In the genomic region with DNA sequence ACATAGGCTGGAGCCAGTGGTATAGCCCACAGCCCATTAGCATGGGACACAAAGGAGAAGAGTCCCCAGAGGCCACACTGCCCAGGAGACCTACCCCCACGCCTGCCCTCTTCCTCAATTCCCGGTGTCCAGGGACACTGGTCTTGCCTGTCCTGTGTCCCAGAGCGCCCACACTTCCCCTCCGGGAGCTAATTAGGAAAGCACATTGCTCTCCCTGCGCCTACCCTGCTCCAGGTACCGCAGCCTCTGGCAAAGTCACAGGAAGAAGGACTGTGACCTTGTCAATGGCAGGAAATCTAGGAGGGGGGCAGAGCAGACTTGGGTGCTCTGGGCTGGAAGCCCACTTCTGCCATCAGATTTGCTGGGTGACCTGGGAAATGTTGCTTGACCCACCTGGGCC, we compare ENCODE assay signal across 13 mouse cellular contexts. TPM values are rescaled to one million over a fixed set of nuclear protein-coding genes. Genes with fewer than 3 reads are reported as not detected.
A peak's percentile ranks its signal among the peaks of the same experiment; 100 is the strongest.
DNase-seq lines count a peak whose midpoint lies in the region; ATAC-seq and TF ChIP-seq lines count a peak whose summit lies in the region.
"Had no signal": no experiment of that assay in that cellular context is flagged by ENCODE, and none has a peak within 500 bp of the region (broad histone marks: within the 10 kb centered on the region; RNA-seq: fewer than 3 reads in every experiment).

No protein-coding gene starts in this region.

- H3K4me3 ChIP-seq in forebrain, embryonic 10.5 days, result no peak overlapping the region
- H3K4me3 ChIP-seq in forebrain, postnatal 0 days (ENCODE audit: low read depth, low read length), result no peak overlapping the region
- H3K4me3 ChIP-seq in midbrain, embryonic 12.5 days, result no peak overlapping the region
- no peak overlapping the region for H3K4me3 ChIP-seq in midbrain, postnatal 0 days (ENCODE audit: low read depth, low read length)

- WGBS in forebrain, embryonic 10.5 days, result 68% methylated on average over 6 of the region's 6 CpGs
- WGBS in forebrain, postnatal 0 days, result 67% methylated on average over 6 of the region's 6 CpGs
- WGBS in midbrain, embryonic 12.5 days, result 67% methylated on average over 6 of the region's 6 CpGs
- WGBS in midbrain, postnatal 0 days, result 74% methylated on average over 6 of the region's 6 CpGs

- peaks cover 34% of the 10 kb centered on the region for H3K27me3 ChIP-seq in forebrain, embryonic 10.5 days (ENCODE audit: poor library complexity, severe bottlenecking)
- no peaks in the 10 kb centered on the region; the same call in 1 of the 2 replicates for H3K27me3 ChIP-seq in forebrain, postnatal 0 days (ENCODE audit: insufficient read depth, low read length)
- peaks cover 31% of the 10 kb centered on the region for H3K27me3 ChIP-seq in midbrain, embryonic 12.5 days
- peaks cover 5% of the 10 kb centered on the region for H3K27me3 ChIP-seq in midbrain, postnatal 0 days (ENCODE audit: insufficient read depth, low read length)

- no peaks in the 10 kb centered on the region for H3K36me3 ChIP-seq in forebrain, embryonic 10.5 days (replicated peaks)
- H3K36me3 ChIP-seq in forebrain, postnatal 0 days (ENCODE audit: insufficient read depth), result no peaks in the 10 kb centered on the region
- no peaks in the 10 kb centered on the region for H3K36me3 ChIP-seq in midbrain, embryonic 12.5 days
- no peaks in the 10 kb centered on the region for H3K36me3 ChIP-seq in midbrain, postnatal 0 days (ENCODE audit: insufficient read depth, low read length)

- H3K9me3 ChIP-seq in forebrain, embryonic 10.5 days, result no peaks in the 10 kb centered on the region
- no peaks in the 10 kb centered on the region for H3K9me3 ChIP-seq in forebrain, postnatal 0 days (ENCODE audit: low read length)
- H3K9me3 ChIP-seq in midbrain, embryonic 12.5 days, result no peaks in the 10 kb centered on the region
- H3K9me3 ChIP-seq in midbrain, postnatal 0 days (ENCODE audit: low read length), result no peaks in the 10 kb centered on the region

- H3K4me2 ChIP-seq in forebrain, postnatal 0 days (ENCODE audit: low read depth), result no peak overlapping the region
- H3K4me2 ChIP-seq in midbrain, embryonic 12.5 days (replicated peaks), result no peak overlapping the region
- no peak overlapping the region for H3K4me2 ChIP-seq in midbrain, postnatal 0 days (ENCODE audit: low read depth, low read length, poor library complexity, severe bottlenecking)

- H3K4me1 ChIP-seq in forebrain, embryonic 10.5 days, result peaks cover 21% of the 10 kb centered on the region
- no peaks in the 10 kb centered on the region for H3K4me1 ChIP-seq in forebrain, postnatal 0 days (ENCODE audit: insufficient read depth)
- H3K4me1 ChIP-seq in midbrain, embryonic 12.5 days, result peaks cover 3% of the 10 kb centered on the region; the same call in 1 of the 2 replicates
- H3K4me1 ChIP-seq in midbrain, postnatal 0 days (ENCODE audit: insufficient read depth, low read length), result no peaks in the 10 kb centered on the region

- no peak for ATAC-seq in forebrain, postnatal 0 days
- ATAC-seq in midbrain, embryonic 12.5 days (ENCODE audit: low FRiP score, low read depth), result peak; percentile 30; the same call in 1 of the 2 replicates
- no peak for ATAC-seq in midbrain, postnatal 0 days (ENCODE audit: low FRiP score)
- ATAC-seq: hindbrain, postnatal 0 days had no signal

- DNase-seq in forebrain, embryonic 10.5 days (ENCODE audit: extremely low spot score, low spot score), result no peak
- no peak for DNase-seq in forebrain, postnatal 0 days
- no peak for DNase-seq in midbrain, postnatal 0 days (ENCODE audit: low spot score)
- peak; percentile 55 to 59 for DNase-seq in heart, postnatal 36 days
- DNase-seq in skeletal muscle tissue, adult 2 months (ENCODE audit: low read depth, low spot score), result peak; percentile 43
- no peak for DNase-seq in ovary, adult 18-20 months (ENCODE audit: low spot score)
- DNase-seq in ovary, postnatal 14 days (ENCODE audit: low spot score), result no peak
- DNase-seq: left cerebral cortex, postnatal 4 days; thymus, adult 2 months had no signal

- peak overlapping the region; percentile 27; the same call in 1 of the 2 replicates for H3K27ac ChIP-seq in forebrain, embryonic 10.5 days
- H3K27ac ChIP-seq in forebrain, postnatal 0 days (ENCODE audit: low read depth, low read length), result no peak overlapping the region
- no peak overlapping the region for H3K27ac ChIP-seq in midbrain, embryonic 12.5 days (replicated peaks)
- H3K27ac ChIP-seq in midbrain, postnatal 0 days (ENCODE audit: low read depth, low read length), result no peak overlapping the region
- H3K27ac ChIP-seq: hindbrain, postnatal 0 days had no signal

- no peak for TF ChIP-seq CTCF in forebrain, postnatal 0 days (IDR thresholded peaks at IDR 0.05; ENCODE audit: low read depth)
- TF ChIP-seq CTCF in midbrain, postnatal 0 days (IDR thresholded peaks at IDR 0.05), result no peak

- H3K9ac ChIP-seq in forebrain, postnatal 0 days, result no peak overlapping the region
- no peak overlapping the region for H3K9ac ChIP-seq in midbrain, embryonic 12.5 days (replicated peaks)
- no peak overlapping the region for H3K9ac ChIP-seq in midbrain, postnatal 0 days (replicated peaks; ENCODE audit: low read length, poor library complexity, severe bottlenecking)

- intact Hi-C loops in heart, postnatal 36 days (cut with DNase I), result loop anchor here (1.0 kb wide), 1 partner anchor 27 kb away; no protein-coding TSS in a partner anchor

RNA-seq across cellular contexts. Expression of gene Tcf15, which starts 7.0 kb away (rescaled TPM):
- 4.0 and 4.1 TPM in 2 replicates for polyA plus RNA-seq in forebrain, embryonic 10.5 days (2016; fragmentation: Nextera tagmentation; extraction: Ambion mirVana)
- total RNA-seq in forebrain, postnatal 0 days (2014; rRNA removed), result 1.6 TPM in 1 of 2 replicates, not detected in the other
- polyA plus RNA-seq in forebrain, postnatal 0 days (2015; fragmentation: Nextera tagmentation; extraction: Ambion mirVana), result 0.69 and 1.1 TPM in 2 replicates
- polyA plus RNA-seq in midbrain, embryonic 12.5 days (2016; fragmentation: Nextera tagmentation; extraction: Ambion mirVana), result 3.4 and 3.8 TPM in 2 replicates
- 2.7 TPM in 1 of 2 replicates, not detected in the other for total RNA-seq in midbrain, postnatal 0 days (2014; rRNA removed)
- 0.58 and 0.90 TPM in 2 replicates for polyA plus RNA-seq in midbrain, postnatal 0 days (2015; fragmentation: Nextera tagmentation; extraction: Ambion mirVana)
- total RNA-seq in heart, postnatal 36 days (2021), result 10 to 100 TPM; 39.7 to 50.1 TPM
- total RNA-seq: megakaryocyte, adult 5-6 weeks; MEL had no signal

RNA-seq across cellular contexts. Expression of gene Srxn1, which starts 45.1 kb away (rescaled TPM):
- 14.6 and 14.9 TPM in 2 replicates for polyA plus RNA-seq in forebrain, embryonic 10.5 days (2016; fragmentation: Nextera tagmentation; extraction: Ambion mirVana)
- total RNA-seq in forebrain, postnatal 0 days (2014; rRNA removed), result 18.4 and 27.3 TPM in 2 replicates
- 11.9 and 16.4 TPM in 2 replicates for polyA plus RNA-seq in forebrain, postnatal 0 days (2015; fragmentation: Nextera tagmentation; extraction: Ambion mirVana)
- 14.3 and 15.2 TPM in 2 replicates for polyA plus RNA-seq in midbrain, embryonic 12.5 days (2016; fragmentation: Nextera tagmentation; extraction: Ambion mirVana)
- 24.5 and 46.1 TPM in 2 replicates for total RNA-seq in midbrain, postnatal 0 days (2014; rRNA removed)
- 24.8 and 29.5 TPM in 2 replicates for polyA plus RNA-seq in midbrain, postnatal 0 days (2015; fragmentation: Nextera tagmentation; extraction: Ambion mirVana)
- 10 to 100 TPM; 16.6 to 21.6 TPM for total RNA-seq in heart, postnatal 36 days (2021)

Comparison
In these comparisons a context has a peak if more than half of its experiments do, and no peak if none do; other contexts are left out.
1. DNase-seq: peak in heart, postnatal 36 days (2 of 2) and skeletal muscle tissue, adult 2 months (single experiment); none in forebrain, embryonic 10.5 days (single experiment), forebrain, postnatal 0 days (single experiment), midbrain, postnatal 0 days (single experiment), ovary, adult 18-20 months (single experiment) and ovary, postnatal 14 days (single experiment).